Mouse (Mus musculus) gastrocnemius, adult 8-10 months (tissue): ENCODE measurements at regions not wholly inside any gene's neighbourhood (a gene's known extent, or its start where the extent isn't known, plus 50 kb on each side); places are given as distances from the start of the nearest gene placed in this dataset.
"Not testable (repeated sequence)": the region's sequence is repeated elsewhere in the genome, so short reads cannot be mapped to it uniquely, and the experiment has no call there.

Experiments used
- DNase-seq, 2 experiments: peaks; one replicate each; pipeline ENCODE4 v3.0.0; 2022; ENCODE audit warnings: low spot score in 2 of 2

DNA sequence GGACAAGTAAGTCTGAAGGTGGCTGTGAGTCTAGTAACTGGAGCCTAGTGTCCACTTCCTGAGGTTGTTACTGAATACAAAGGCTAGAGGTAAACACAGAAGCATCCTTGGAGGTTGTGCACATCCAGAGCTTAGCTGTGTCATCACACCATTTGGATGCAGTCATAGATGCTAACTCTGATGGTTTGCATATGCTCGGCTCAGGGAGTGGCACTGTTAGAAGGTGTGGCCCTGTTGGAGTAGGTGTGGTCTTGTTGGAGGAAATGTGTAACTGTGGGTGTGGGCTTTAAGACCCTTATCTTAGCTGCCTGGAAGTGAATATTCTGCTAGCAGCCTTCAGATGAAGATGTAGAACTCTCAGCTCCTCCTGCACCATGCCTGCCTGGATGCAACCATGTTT is 612.6 kb downstream of the Pdcd6ip start:
- DNase-seq = not testable (repeated sequence)

DNA sequence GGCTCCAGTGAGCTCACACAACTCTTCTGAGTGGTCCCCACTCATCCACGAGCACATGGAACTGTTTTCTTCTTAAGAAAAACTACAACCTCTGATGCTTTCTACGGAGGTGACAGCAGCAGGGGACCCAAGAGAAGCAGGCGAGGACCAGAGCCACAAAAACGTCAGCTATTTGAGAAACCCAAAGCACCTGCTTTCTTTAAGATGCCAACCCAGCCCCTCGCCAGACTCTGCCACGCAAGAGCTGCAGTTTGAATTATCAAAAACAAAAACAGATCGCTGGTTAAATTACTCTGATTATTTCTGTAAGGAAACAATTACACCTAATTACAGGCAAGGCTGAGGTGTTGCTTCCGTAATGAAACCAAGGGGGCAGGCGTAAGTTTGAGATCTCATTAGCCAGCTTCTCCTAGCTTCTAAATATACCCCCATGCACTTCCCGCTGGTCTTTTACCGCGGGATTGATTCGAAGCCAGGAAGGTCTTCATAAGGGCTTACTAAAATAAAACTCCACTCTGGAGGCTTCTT is 614.1 kb downstream of the Pdcd6ip start:
- no peak for DNase-seq

DNA sequence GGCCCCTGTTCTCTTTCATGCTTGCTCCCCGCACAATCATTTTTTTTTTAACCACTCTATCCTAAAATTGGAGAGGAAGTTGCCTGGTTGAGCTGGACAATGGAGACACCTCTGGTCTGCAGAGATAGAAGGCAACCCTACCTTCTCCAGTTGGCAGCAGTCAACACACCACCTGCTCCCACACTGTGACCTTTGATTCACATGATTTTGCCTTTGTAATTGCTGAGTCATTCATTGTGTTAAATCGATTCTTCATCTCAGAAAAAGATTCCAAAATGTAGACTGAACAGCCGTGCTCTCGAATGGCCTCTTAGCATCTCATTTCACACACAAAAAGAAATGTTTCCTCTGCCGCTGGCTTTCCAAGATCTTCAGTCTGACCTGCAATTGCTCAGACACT is 616.2 kb downstream of the Pdcd6ip start:
- DNase-seq = no peak

DNA sequence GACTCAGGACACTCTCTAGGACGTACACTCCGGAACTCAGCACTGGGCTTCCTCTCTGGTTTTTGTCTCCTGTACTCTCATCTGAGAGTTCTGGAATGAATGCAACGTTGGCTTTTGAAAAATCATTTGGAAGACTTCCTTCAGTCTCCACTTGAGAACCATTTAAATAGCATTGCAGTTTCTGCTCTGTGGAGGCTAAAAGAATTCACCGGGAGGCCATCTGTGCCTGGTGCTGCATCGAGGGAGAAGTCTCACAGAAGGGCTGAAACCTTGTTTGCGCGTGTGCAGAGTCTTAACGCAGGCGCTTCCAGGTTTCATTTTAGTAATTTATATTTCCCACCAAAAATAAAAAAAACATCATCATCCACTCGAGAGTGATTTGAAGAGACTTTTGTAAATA is 620.3 kb downstream of the Pdcd6ip start:
- no peak for DNase-seq

DNA sequence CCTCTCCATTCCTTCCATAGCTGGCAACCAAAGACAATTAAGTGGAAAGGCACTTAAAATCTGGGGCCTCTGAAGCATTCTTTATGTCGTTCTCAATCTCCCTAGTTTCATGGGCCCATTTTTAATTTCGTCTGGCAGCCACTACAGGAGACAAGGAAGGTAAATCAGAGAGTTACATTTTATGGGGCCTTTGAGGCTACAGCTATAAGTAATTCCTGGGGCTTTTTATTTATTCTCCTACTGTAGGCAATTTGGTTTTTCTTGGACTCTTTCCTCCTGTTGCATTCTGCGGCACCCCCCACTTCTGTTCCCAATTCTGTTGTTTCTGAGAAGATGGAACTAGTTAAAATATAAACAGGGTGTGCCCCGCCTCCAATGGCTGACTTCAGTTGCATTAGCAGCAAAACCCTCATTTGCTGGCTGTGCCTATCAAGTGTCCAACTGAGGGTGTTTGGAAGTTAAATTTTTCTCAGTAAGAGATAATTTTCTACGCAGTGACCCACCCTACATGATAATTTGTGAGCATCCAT is 622.7 kb downstream of the Pdcd6ip start:
- DNase-seq = no peak

DNA sequence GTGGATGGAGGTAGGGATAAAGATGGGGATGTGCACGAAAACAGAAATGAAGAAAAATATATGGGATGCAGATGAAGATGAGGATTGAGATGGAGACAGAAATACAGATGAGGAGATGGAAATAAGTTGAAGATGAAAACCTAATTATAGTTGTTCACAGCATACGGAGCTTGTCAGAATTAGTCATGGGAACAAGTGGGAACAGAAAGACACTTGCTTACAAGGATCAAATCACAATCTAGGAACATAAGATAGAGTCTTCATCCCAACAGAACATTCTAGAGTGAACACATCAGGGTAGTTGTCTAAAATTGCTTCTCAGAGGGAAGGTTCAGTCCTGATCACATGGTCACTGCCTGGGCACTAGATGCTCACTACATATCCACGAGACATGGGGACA is 633.2 kb downstream of the Pdcd6ip start:
- no peak for DNase-seq

DNA sequence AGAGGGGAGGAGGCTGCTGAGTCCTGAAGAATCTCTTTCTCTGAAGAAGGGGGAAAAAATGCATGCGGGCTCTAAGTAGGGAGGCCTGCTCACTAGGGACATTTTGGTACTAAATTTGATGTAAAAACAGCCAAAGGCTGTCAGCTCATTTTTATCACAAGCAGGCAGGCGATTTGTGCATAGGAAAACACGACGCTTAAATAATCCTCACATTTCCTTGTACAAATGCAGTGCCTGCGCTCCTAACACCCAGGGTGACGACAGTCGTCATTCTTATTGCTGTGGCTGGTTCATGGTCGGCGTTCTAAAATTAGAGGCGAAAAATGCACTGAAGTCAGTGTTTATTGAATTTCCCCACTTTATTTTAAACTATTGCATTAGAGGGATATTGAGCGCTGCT is 650.6 kb downstream of the Pdcd6ip start:
- no peak for DNase-seq

DNA sequence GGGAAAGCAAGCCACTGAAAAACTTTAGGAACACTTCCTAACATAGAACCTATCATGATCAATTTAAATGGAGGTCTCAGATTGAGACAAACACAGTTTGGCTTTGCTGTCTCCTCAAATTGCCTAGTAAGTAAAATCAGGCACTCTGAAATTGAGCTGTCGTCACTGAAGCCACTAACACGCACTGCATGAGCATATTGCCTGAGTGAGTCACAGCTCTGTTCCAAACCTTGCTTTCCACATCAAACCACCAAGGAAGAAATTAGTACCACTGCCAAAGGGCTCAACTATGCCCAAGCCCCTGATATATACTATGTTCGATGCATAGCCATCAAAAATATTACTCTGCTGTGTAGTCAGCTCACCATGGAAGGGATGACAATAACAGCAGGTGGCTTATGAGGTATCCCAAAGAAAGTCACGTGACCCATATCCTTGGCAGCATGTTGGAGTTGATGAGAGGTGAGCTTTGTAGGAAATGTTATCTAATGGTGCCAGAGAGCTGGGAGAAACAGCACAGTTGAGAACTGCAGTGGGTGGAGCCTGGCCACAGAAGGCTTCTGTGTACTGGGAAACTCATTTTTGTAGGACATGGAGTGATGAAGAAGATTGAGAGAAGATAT is 663.4 kb downstream of the Pdcd6ip start:
- no peak for DNase-seq

DNA sequence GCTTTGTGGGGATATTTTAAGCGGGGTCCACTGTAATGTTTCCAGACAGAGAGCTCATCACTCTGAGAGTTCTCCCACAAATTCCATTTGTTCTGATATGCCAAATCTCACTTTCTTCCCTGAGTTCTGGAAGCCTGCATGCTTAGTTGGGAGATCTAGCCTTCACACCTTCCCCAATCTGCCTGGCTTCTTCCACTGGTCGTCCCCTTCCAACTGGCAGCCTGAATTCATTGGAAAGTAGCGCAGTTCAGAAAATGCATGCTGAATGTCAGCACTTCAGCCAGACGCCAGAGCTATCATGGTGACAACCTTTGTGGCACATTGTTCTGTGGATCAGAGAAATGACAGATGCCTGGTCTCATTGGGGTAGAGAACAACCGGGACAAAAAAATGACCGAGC is 667.2 kb downstream of the Pdcd6ip start:
- no peak for DNase-seq

DNA sequence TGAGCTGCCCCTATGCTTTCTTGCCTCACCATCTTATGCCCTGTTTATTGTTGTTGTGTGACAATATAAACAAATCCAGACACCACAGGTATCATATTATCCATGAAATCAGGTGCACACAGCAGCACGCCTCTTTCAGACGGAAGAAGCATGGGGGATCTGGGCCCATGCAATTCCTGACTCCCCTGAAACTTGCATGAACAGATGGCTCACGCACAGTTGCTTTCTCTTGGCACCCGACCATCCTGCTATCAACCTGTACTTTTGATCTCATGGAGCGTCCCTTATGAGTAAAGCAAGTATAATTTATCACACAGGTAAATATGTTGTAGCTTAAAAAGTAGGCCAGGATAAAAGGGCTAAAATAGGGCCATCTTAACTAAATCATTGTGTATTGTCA is 674.1 kb downstream of the Pdcd6ip start:
- no peak for DNase-seq

DNA sequence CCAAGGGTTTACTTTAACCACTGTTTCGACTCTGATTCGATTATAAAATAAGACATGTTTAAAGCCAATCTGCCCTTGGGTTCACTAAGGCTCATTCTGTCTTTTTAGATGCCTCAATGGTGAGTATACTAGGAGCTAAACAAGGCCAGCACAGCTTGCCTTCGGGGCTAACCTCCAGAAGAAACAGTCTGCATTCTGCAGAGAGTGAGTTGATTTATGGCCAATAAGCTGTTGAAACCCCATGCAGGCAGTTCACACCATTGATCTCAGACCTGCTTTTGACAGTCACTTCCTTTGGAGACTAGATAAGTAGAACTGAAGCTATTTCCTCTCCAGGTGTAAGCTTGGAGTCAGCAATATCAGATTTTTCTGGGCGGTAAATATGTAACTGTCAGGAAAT is 679.0 kb downstream of the Pdcd6ip start:
- no peak for DNase-seq

DNA sequence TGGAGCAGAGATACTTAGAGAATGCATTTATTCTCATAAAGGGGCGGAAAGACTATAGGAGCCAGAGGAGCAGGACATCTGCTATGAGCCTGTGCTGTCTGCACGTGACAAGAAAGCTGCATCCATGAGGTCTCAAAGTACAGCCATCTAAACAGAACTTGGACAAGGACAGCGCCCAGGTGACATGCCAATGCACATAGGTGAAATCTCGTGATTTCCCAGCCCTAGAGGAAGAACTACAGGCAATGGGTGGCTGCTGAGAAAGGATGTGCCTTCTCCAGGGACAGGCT is 681.2 kb downstream of the Pdcd6ip start:
- DNase-seq = no peak

DNA sequence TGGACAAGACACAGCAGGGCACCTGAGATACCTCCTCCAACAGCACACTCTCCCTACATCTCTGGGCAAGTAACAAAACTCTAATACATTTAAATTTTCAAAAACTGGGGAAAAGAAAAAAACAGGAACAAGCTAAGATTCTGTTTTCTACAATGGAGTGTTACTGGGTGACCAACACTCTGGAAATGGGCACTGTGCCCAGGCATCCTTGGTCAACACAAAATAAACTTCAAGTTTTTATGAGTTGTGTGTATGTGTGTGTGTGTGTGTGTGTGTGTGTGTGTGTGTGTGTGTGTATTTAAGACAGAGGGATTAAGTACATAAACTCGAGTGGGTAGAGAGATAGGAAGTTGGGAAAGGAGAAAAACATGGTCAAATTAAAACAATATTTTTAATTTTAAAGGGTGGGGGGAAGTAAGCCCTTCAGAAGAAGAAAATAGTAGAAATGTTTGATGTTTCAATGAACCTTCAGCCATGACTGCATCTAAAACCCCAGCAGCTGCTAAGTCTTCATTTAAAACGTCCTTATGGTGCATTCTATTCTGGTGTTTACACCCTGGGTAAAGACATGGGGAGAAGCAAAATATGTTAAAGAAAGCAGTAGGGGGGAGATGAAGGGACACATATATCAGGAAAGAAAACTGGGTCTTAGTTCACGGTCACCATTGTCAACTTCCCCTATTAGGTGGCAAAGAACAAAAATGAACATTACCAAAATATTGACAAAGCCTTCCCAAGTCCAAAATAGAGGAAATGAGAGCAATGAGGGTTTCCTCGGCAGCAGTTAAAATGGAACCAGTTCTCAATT is 681.8 kb downstream of the Pdcd6ip start:
- no peak for DNase-seq

DNA sequence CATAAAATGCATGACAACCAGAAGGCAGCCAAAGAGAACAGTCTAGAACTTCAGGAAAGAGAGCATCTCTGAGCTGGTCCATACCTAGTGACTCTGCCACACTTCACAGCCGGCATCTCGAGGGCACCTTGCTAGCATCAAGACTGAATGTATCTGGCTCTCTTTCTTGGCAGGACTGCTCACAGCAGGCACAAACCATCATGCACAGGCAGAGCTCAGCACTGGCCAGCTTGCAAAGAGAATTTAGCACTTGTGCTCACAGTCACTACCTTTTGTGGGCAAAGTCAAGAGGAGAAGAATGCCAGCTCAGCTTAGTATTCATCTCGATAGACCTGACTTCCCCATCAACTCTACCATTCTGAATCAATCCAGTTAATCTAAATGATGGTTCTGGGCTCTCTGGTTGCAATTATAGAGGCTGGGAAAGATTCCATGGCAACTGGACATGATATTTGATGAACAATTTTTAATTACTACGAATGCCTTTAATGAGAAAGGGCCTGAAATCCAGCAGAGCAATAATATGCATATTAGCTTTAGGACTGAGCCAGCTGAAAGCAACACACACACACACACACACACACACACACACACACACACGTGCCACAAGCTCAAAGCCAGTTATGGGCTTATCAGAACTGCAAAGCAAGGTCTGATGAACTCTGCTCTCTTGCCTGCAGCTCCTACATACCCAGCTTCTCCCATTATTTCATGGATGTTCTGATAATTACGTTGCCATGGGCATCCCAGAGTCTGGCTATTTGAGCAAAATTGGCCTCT is 686.0 kb downstream of the Pdcd6ip start:
- no peak for DNase-seq

DNA sequence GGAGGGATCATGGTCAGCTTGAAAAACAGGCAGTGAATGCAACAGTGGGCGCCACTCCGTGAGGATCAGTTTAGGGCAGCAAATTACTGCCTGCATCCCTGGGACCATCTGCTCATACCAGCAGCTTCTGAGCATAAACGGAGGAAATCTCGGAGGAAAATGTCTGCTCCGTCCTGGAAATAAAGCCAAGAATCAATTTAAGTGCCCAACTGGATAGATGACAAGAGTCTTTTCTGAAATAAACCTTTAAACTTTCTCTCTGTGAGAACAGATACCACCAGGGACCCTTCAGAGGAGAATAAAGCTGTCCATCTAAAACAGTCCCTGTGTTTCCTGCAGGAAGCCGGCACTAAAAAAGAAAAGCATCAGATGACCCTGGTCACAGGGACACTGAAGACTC is 688.5 kb downstream of the Pdcd6ip start:
- no peak for DNase-seq

DNA sequence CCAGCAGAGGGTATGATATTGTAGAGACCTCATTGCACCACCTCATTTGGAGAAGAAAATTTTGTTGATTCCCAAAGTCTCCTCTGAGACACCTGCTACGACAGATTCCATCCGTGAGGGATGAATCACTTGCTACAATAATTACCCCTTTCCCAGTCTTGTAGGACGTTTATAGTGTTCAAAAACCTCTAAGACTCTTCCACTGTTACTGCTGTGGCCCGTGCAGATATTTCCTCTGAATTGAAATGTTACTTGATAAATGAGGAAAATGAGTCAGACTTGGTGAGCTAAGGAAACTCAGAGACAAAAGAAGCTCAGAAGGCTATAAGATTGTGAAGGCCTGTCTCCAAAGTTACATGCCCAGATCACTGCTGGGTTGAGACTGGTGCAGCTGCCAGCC is 700.0 kb downstream of the Pdcd6ip start:
- DNase-seq = no peak

DNA sequence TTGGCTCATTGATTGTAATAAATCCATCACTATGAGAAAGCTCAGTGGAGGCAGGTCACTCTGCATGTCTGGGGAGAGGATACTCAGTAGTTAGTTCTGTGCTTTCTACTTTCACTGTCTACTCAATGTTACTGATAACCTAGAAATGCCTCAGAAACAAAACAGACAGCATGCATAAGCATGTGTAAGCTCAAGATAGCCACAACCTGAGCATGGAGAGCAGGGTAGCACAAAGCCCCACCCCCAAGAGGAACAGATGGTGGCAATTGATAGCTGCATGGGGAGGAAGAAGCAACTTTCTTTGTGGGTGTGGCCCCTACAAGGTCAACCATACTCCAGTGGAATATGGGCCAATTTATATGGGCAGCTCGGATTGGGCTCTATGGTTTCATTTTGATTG is 711.9 kb downstream of the Pdcd6ip start:
- DNase-seq = no peak

DNA sequence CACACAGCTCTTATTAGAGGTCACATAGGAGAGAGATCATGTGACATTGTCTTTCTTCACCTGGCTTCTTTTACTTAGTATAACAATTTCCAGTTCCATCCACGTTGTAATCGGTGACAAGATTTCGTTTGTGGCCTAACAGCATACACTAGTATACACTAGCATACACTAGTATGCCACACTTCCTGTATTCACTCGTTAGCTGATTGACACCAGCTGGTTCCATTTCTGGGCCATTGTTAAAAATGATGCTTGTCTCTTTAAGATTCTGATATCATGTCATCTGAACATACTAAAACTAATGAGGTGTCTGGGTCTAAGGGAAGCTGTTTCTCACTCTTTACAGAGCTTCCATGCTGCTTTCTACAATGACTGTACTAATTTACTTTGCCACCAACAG is 713.3 kb downstream of the Pdcd6ip start:
- no peak for DNase-seq

DNA sequence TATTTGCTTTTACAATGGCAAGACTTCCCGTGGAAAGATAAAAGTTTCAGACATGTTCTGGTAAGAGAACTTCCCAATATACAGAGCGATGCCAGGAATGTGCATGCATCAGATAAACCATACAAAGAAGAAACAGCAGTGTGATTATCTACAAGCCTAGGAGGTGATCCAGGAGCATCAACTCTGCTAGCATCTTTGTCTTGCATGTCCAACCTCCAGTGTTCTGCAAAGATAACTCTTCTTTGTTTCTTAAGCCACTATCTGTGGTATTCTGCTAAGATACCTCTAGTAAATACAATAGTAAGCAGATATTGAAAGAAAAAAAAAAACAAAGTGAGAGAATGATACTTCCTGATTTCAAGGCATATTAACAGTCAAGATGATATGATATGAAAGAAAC is 714.4 kb downstream of the Pdcd6ip start:
- DNase-seq = no peak

DNA sequence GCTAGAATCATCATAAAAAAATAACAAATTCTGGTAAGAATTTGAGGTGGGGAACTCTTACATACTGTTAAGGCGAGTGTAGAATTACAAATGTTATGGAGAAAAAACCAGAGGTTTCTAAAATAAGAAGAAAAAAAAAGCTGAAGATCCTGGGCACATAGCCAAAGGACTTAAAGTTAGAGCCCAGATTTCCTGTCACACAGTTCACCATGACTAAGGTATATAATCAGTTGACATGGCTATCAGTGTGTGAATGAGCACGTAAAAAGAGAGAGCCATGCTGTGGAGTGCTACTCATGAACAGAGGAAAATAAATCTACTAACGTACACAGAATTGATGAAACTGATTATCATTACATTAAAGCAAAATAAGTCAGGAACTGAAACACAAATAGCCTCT is 715.1 kb downstream of the Pdcd6ip start:
- DNase-seq = no peak

DNA sequence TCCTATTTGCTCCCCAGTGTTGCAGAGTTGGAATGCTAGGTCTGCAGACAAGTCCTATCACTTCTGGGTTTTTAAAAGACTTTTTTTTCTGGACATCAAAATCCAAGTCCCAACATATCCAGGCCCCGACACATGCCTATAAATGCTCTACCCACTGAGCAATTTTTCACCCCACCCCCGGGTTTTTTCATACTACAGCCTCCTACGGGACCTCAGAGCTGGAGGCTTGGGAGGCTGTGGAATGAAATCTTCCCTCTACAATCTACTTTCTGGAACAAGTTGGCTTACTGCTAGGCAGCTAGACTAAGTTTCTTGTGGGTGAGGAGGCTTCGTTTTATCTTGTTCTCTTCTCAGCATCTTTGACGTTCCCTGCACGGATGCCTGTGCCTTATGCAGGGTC is 724.7 kb downstream of the Pdcd6ip start:
- no peak for DNase-seq

DNA sequence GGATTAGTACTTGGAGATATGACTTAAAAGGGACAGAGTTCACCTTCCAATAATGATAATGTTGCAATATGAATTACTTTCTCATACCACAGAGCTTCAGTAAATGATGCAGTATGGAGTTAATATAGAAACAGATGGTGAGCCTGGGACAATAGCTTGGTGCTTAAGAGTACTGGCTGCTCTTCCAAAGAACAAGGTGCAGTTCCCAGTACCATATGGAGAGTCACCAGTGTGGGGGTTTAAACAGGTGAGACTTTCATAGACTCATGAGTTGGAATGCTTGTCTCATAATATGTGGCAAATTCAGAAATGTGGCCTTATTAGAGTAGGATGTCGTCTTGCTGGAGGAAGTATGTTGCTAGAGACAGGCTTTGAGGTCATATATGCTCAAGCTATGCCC is 715.8 kb upstream of the Arpp21 start:
- no peak for DNase-seq
